Mouse (Mus musculus): ENCODE measurements around the gene Cblc.

Gene Cblc

DNA sequence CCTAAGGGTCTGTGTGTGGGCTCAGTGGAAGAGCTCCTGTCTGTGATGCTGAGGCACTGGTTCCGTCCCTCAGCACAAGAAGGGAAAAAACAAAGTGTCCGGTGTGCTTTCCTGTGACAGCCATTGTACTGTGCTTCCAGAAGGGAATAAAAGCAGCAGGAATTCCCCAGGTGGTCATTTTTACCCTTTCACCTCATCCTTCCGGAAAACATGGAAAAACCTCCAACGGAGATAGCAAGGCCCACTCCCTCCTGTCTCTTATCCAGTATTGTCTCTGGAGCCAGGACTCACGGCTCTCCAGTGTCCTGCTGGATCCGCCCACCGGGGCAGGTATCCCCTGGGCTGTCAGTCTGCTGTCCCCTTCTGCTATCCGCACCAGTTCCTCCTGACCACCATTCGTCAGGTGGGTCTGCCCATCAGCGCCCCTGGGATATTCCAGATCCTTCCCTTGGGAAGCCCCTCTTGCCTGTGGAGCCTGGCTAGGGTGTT lies 62.4 kb downstream of the Cblc start:
- in situ Hi-C loops (cut with MseI, MboI) = loop anchor here in 1 of 2 experiments (10.0 kb wide), 1 partner anchor 51 kb away; no protein-coding TSS in a partner anchor

Measured in mouse trophoblast stem cell (cell line).